Mouse (Mus musculus): Measurements from ENCODE around the gene Acap3. TPM values are rescaled to one million over a fixed set of nuclear protein-coding genes. Genes with fewer than 3 reads are reported as not detected.
A peak's percentile ranks its signal among the peaks of the same experiment; 100 is the strongest.

The Acap3 gene
- polyA plus RNA-seq, 1 experiment = 14.6 TPM

DNA sequence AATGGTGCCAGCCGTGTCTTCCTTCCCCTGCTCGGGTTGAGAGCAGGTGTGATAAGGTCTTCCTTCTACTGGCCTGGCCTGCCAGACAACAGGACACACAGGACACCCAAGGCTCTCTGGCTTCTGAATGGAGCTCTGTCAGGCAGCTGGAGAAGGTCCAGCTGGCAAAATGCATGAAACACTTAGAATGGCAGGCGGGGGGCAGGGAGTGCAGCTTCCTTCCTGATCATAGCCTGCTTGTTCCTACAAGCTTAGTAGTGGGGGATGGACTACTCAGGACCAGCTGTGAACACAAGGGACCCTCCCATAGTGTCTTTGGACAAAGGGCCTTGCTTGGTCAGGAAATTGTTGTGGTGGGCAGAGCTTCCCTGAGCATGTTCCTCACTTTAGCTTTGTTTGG, 9.6 kb downstream of the Acap3 start:
- Histone ChIP-seq H3K36me3 (ENCODE audit: control insufficient read depth, insufficient read depth, low read length) (no peaks in the 10 kb centered on the region), H3K27me3 (replicated peaks; ENCODE audit: control insufficient read depth, insufficient read depth, low read length) (no peaks in the 10 kb centered on the region), H3K27ac (ENCODE audit: insufficient read depth, low read depth, low read length) (no peak overlapping the region), H3K4me1 (ENCODE audit: control insufficient read depth, insufficient read depth, low read length) (no peaks in the 10 kb centered on the region), H3K4me3 (ENCODE audit: insufficient read depth, low read depth, low read length) (no peak overlapping the region)
- TF ChIP-seq POLR2A (IDR thresholded peaks at IDR 0.05; ENCODE audit: low read depth, low read length) (no peak), CTCF (conservative IDR thresholded peaks at IDR 0.05; ENCODE audit: insufficient read depth, insufficient read length, low read depth, low read length) (no peak)
- DNase-seq = peak; percentile 52
- 53% methylated on average over 3 of the region's 3 CpGs for WGBS

DNA sequence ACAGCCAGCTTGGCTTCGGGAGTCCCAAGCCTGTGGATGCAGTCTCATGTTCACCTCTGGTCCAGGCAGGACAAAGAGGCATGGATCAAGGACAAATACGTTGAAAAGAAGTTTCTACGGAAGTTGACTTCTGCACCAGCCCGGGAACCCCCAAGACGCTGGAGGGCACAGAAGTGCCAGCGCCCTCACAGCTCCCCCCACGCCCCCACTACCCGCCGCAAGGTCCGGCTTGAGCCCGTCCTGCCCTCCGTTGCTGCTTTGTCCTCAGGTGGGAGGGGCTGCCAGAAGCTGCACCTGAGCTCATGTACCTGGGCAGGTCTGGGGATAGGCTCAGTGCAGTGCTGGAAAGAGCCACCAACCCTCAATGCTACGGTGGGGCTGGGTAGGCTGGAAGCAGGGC, 11.6 kb downstream of the Acap3 start:
- Histone ChIP-seq H3K4me1 (ENCODE audit: control insufficient read depth, insufficient read depth, low read length) (no peaks in the 10 kb centered on the region), H3K27me3 (replicated peaks; ENCODE audit: control insufficient read depth, insufficient read depth, low read length) (no peaks in the 10 kb centered on the region), H3K27ac (ENCODE audit: insufficient read depth, low read depth, low read length) (no peak overlapping the region), H3K4me3 (ENCODE audit: insufficient read depth, low read depth, low read length) (no peak overlapping the region), H3K36me3 (ENCODE audit: control insufficient read depth, insufficient read depth, low read length) (no peaks in the 10 kb centered on the region)
- TF ChIP-seq CTCF (conservative IDR thresholded peaks at IDR 0.05; ENCODE audit: insufficient read depth, insufficient read length, low read depth, low read length) (no peak), POLR2A (IDR thresholded peaks at IDR 0.05; ENCODE audit: low read depth, low read length) (no peak)
- no peak for DNase-seq
- WGBS = 95% methylated on average over 13 of the region's 13 CpGs

DNA sequence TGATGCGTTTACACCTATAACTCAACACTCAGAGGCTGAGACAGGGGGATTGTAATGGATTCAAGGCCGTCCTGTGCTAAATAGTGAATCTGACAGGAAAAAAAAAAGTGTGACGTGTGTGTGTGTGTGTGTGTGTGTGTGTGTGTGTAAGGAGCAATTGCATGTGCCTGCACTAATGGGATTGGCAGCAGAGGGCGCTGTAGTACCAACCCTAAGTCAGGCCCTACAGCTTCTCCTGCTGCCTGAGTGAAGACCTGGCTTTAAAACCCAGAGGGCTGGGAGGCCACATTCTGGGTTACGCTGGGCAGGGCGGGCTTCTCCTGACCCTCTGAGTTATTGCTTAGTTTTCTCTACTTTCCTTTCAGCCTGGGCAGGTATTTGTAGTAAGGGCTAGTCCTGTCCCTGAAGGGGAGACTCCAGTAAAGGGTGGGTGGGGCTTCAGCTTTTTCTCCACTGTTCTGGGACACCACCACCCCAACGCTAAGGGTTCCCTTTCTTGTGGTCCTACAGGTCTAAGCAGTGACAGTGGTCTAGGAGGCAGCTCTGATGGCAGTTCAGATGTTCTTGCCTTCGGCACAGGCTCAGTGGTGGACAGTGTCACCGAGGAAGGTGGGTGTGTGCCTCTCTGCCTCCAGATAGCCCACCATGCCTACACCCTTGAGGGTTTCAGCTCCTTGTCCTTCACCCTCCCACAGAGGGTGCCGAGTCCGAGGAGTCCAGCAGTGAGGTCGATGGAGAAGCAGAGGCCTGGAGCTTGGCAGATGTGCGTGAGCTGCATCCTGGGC, 12.9 kb downstream of the Acap3 start:
- DNase-seq = peak; percentile 5
- no peaks in the 10 kb centered on the region for H3K4me1 ChIP-seq (ENCODE audit: control insufficient read depth, insufficient read depth, low read length)
- no peak overlapping the region for H3K27ac ChIP-seq (ENCODE audit: insufficient read depth, low read depth, low read length)
- no peak overlapping the region for H3K4me3 ChIP-seq (ENCODE audit: insufficient read depth, low read depth, low read length)
- TF ChIP-seq POLR2A (IDR thresholded peaks at IDR 0.05; ENCODE audit: low read depth, low read length) (no peak), CTCF (conservative IDR thresholded peaks at IDR 0.05; ENCODE audit: insufficient read depth, insufficient read length, low read depth, low read length) (peak; percentile 43; the same call in 1 of the 2 replicates)
- H3K27me3 ChIP-seq (replicated peaks; ENCODE audit: control insufficient read depth, insufficient read depth, low read length) = no peaks in the 10 kb centered on the region
- WGBS = 94% methylated on average over 13 of the region's 13 CpGs
- no peaks in the 10 kb centered on the region for H3K36me3 ChIP-seq (ENCODE audit: control insufficient read depth, insufficient read depth, low read length)

DNA sequence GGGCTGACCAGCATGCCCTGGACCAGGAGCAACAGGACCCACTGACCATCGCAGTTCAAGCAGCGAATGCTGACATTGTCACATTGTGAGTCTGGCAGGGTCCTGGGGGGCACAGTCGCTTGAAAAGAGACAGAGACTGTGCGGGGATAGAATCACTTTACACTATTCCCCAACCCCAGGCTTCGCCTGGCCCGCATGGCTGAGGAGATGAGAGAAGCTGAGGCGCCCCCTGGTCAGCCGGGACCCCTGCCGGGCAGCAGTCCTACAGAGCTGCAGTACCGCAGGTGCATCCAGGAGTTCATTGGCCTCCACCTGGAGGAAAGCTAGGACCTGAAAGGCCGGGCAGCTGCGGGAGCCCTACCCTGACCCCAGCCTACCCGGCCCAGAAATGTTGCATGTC, 14.0 kb downstream of the Acap3 start:
- no peaks in the 10 kb centered on the region for H3K27me3 ChIP-seq (replicated peaks; ENCODE audit: control insufficient read depth, insufficient read depth, low read length)
- TF ChIP-seq POLR2A (IDR thresholded peaks at IDR 0.05; ENCODE audit: low read depth, low read length) (no peak), CTCF (conservative IDR thresholded peaks at IDR 0.05; ENCODE audit: insufficient read depth, insufficient read length, low read depth, low read length) (no peak)
- DNase-seq = no peak
- H3K27ac ChIP-seq (ENCODE audit: insufficient read depth, low read depth, low read length) = no peak overlapping the region
- 89% methylated on average over 13 of the region's 13 CpGs for WGBS
- no peaks in the 10 kb centered on the region for H3K4me1 ChIP-seq (ENCODE audit: control insufficient read depth, insufficient read depth, low read length)
- H3K36me3 ChIP-seq (ENCODE audit: control insufficient read depth, insufficient read depth, low read length) = no peaks in the 10 kb centered on the region
- H3K4me3 ChIP-seq (ENCODE audit: insufficient read depth, low read depth, low read length) = no peak overlapping the region

DNA sequence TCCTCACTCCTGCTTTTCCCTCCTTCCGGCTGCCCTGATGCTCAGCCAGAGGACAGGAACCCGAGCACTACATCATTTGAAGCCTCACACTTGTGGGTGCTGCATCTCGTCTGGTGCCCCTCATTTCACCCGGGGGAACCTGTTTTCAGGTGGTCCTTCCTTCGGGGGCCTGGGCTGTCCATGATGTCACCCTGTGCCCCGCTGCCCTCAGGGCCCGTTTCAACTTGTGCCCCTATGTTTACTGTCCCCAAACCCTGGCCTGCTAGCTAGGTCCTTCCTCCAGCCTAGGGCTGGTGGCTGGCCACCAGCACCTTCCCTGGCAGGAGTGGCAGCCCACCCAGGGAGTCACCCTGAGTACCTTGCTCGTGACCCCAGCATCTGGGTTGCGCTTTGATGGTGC, 14.5 kb downstream of the Acap3 start:
- Histone ChIP-seq H3K4me1 (ENCODE audit: control insufficient read depth, insufficient read depth, low read length) (no peaks in the 10 kb centered on the region), H3K36me3 (ENCODE audit: control insufficient read depth, insufficient read depth, low read length) (no peaks in the 10 kb centered on the region), H3K4me3 (ENCODE audit: insufficient read depth, low read depth, low read length) (no peak overlapping the region), H3K27me3 (replicated peaks; ENCODE audit: control insufficient read depth, insufficient read depth, low read length) (no peaks in the 10 kb centered on the region), H3K27ac (ENCODE audit: insufficient read depth, low read depth, low read length) (no peak overlapping the region)
- DNase-seq = no peak
- 81% methylated on average over 9 of the region's 9 CpGs for whole genome bisulfite sequencing
- TF ChIP-seq CTCF (conservative IDR thresholded peaks at IDR 0.05; ENCODE audit: insufficient read depth, insufficient read length, low read depth, low read length) = no peak
- TF ChIP-seq POLR2A (IDR thresholded peaks at IDR 0.05; ENCODE audit: low read depth, low read length) = no peak

GRCm38 (mm10) chr4:155907003-155907402, 15.4 kb downstream of the Acap3 start:
- 67% methylated on average over 11 of the region's 11 CpGs for WGBS

DNA sequence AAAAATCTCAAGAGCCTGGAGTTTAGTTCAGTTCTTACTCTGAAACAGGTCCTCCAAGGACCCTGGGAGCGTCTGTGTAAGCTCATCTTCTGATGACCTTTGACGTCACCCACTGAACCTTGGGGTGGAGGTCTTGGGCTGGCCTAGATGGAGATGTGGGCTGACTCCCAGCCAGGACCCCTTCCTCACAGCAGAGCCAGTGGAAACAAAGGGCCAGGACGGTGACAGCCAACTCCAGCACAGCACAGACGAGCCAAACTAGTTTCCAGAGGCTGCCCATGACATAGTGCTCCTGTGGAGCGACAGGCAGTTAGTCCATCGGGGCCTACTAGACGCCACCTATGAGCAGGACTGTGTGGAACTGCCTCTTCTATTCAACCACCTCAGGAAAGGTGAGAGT, 16.7 kb downstream of the Acap3 start:
- no peaks in the 10 kb centered on the region for H3K27me3 ChIP-seq (replicated peaks; ENCODE audit: control insufficient read depth, insufficient read depth, low read length)
- no peak overlapping the region for H3K27ac ChIP-seq (ENCODE audit: insufficient read depth, low read depth, low read length)
- H3K4me3 ChIP-seq (ENCODE audit: insufficient read depth, low read depth, low read length) = no peak overlapping the region
- H3K36me3 ChIP-seq (ENCODE audit: control insufficient read depth, insufficient read depth, low read length) = no peaks in the 10 kb centered on the region
- WGBS = 76% methylated on average over 7 of the region's 7 CpGs
- no peak for DNase-seq
- TF ChIP-seq CTCF (conservative IDR thresholded peaks at IDR 0.05; ENCODE audit: insufficient read depth, insufficient read length, low read depth, low read length) = no peak
- TF ChIP-seq POLR2A (IDR thresholded peaks at IDR 0.05; ENCODE audit: low read depth, low read length) = no peak
- no peaks in the 10 kb centered on the region for H3K4me1 ChIP-seq (ENCODE audit: control insufficient read depth, insufficient read depth, low read length)

More at GRCm38 (mm10) chr4:155907003-155907402, 15.4 kb downstream of the Acap3 start:
- Histone ChIP-seq H3K36me3 (ENCODE audit: control insufficient read depth, insufficient read depth, low read length) (no peaks in the 10 kb centered on the region), H3K4me3 (ENCODE audit: insufficient read depth, low read depth, low read length) (no peak overlapping the region), H3K27me3 (replicated peaks; ENCODE audit: control insufficient read depth, insufficient read depth, low read length) (no peaks in the 10 kb centered on the region), H3K27ac (ENCODE audit: insufficient read depth, low read depth, low read length) (no peak overlapping the region), H3K4me1 (ENCODE audit: control insufficient read depth, insufficient read depth, low read length) (no peaks in the 10 kb centered on the region)
- TF ChIP-seq POLR2A (IDR thresholded peaks at IDR 0.05; ENCODE audit: low read depth, low read length) (no peak), CTCF (conservative IDR thresholded peaks at IDR 0.05; ENCODE audit: insufficient read depth, insufficient read length, low read depth, low read length) (no peak)
- DNase-seq = peak; percentile 0
